Mouse (Mus musculus) MEL-GATA-1-ER (cell line): ENCODE measurements at regions not wholly inside any gene's neighbourhood (a gene's known extent, or its start where the extent isn't known, plus 50 kb on each side); places are given as distances from the start of the nearest gene placed in this dataset.

Source experiments
- DNase-seq: peaks from one replicate; pipeline ENCODE4 v3.0.0-alpha.2; 2012; ENCODE audit warnings: low read depth; ENCODE audit errors: extremely low read depth

- no peak for DNase-seq
Observed at GRCm38 (mm10) chr19:14333041-14334012, 264.5 kb downstream of the Tle4 start.

- no peak for DNase-seq
Observed at GRCm38 (mm10) chr19:14337025-14337424, 260.8 kb downstream of the Tle4 start.

- no peak for DNase-seq
Observed at GRCm38 (mm10) chr19:14340759-14341158, 257.1 kb downstream of the Tle4 start.

GRCm38 (mm10) chr19:14343890-14344289, 254.0 kb downstream of the Tle4 start:
- DNase-seq, result no peak

GRCm38 (mm10) chr19:14344467-14344866, 253.4 kb downstream of the Tle4 start:
- DNase-seq, result no peak

GRCm38 (mm10) chr19:14347026-14347425, 250.8 kb downstream of the Tle4 start:
- DNase-seq, result no peak

GRCm38 (mm10) chr19:14347429-14347828, 250.4 kb downstream of the Tle4 start:
- DNase-seq, result no peak

GRCm38 (mm10) chr19:14349753-14350152, 248.1 kb downstream of the Tle4 start:
- DNase-seq, result no peak

GRCm38 (mm10) chr19:14351728-14352340, 246.0 kb downstream of the Tle4 start:
- no peak for DNase-seq

- no peak for DNase-seq
Observed at GRCm38 (mm10) chr19:14352551-14352950, 245.3 kb downstream of the Tle4 start.

GRCm38 (mm10) chr19:14353151-14353550, 244.7 kb downstream of the Tle4 start:
- DNase-seq, result no peak

- no peak for DNase-seq
Observed at GRCm38 (mm10) chr19:14355128-14355527, 242.7 kb downstream of the Tle4 start.

GRCm38 (mm10) chr19:14355946-14356345, 241.9 kb downstream of the Tle4 start:
- no peak for DNase-seq

- no peak for DNase-seq
Observed at GRCm38 (mm10) chr19:14360611-14361010, 237.2 kb downstream of the Tle4 start.

GRCm38 (mm10) chr19:14369098-14369604, 228.7 kb downstream of the Tle4 start:
- no peak for DNase-seq

GRCm38 (mm10) chr19:14371360-14371759, 226.5 kb downstream of the Tle4 start:
- DNase-seq, result no peak

- no peak for DNase-seq
Observed at GRCm38 (mm10) chr19:14373996-14374395, 223.9 kb downstream of the Tle4 start.

- DNase-seq, result no peak
Observed at GRCm38 (mm10) chr19:14380898-14381297, 217.0 kb downstream of the Tle4 start.

- DNase-seq, result no peak
Observed at GRCm38 (mm10) chr19:14387796-14388195, 210.1 kb downstream of the Tle4 start.

GRCm38 (mm10) chr19:14388539-14388938, 209.3 kb downstream of the Tle4 start:
- DNase-seq, result no peak

GRCm38 (mm10) chr19:14389881-14390837, 207.7 kb downstream of the Tle4 start:
- DNase-seq, result no peak
